Mouse (Mus musculus): ENCODE data around the gene Thra. TPM values are rescaled to one million over a fixed set of nuclear protein-coding genes. Genes with fewer than 3 reads are reported as not detected.

Thra gene
- polyA plus RNA-seq, 1 experiment from 2014 or later = 93.5 TPM

DNA sequence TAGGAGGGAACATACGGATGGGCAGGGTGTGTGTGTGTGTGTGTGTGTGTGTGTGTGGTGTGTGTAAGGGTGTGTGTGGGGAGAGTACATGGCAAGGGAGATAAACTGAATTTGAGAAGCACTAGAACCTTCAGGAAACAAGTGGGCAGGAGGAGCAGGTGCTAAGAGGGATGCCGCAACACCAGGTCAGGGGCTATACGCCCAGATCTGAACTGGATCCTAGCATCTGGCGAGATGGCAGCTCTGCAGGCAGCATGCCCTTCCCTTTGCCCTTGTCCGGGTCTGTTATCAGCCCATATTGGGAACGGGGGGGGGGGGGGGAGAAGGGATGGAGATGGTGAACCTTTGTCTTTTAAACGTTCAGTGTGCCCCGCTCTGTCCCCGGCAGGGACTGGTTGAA, 1.5 kb upstream of the Thra start:
- 66% methylated on average over 9 of the region's 9 CpGs for WGBS
- Histone ChIP-seq H3K27ac (peak overlapping the region; percentile 82), H3K4me2 (peak overlapping the region; percentile 17), H3K4me1 (peaks cover 51% of the 10 kb centered on the region), H3K4me3 (no peak overlapping the region), H3K27me3 (no peaks in the 10 kb centered on the region), H3K36me3 (ENCODE audit: poor library complexity, severe bottlenecking) (no peaks in the 10 kb centered on the region), H3K9me3 (replicated peaks) (peaks cover 5% of the 10 kb centered on the region; the same call in 1 of the 2 replicates), H3K9ac (peak overlapping the region; percentile 17; the same call in 1 of the 2 replicates)
- no peak for ATAC-seq

DNA sequence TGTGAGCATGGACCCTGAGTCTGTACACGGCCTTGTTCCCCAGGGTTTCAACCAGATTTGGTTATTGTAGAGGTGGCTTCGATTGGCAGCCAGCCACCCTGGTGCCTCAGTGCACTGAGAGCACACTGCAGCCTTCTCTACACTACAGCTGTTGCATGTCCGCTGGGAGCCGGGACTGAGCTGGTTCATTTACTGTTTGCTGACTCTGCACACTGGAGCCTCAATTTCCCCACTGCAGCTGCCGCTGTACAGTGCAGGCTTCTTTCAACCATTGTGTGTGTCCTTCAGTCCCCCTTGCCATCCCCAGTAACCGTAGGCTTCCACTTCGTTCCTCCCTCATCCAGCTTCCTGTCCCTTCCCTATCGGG, 429 bp upstream of the Thra start:
- peaks cover 62% of the 10 kb centered on the region for H3K4me1 ChIP-seq
- H3K4me3 ChIP-seq = peak overlapping the region; percentile 72
- H3K9me3 ChIP-seq (replicated peaks) = no peaks in the 10 kb centered on the region
- peak overlapping the region; percentile 98 for H3K27ac ChIP-seq
- no peaks in the 10 kb centered on the region for H3K36me3 ChIP-seq (ENCODE audit: poor library complexity, severe bottlenecking)
- ATAC-seq = no peak
- peak overlapping the region; percentile 88 for H3K4me2 ChIP-seq
- H3K9ac ChIP-seq = peak overlapping the region; percentile 94
- 3% methylated on average over 8 of the region's 8 CpGs for WGBS
- H3K27me3 ChIP-seq = no peaks in the 10 kb centered on the region

DNA sequence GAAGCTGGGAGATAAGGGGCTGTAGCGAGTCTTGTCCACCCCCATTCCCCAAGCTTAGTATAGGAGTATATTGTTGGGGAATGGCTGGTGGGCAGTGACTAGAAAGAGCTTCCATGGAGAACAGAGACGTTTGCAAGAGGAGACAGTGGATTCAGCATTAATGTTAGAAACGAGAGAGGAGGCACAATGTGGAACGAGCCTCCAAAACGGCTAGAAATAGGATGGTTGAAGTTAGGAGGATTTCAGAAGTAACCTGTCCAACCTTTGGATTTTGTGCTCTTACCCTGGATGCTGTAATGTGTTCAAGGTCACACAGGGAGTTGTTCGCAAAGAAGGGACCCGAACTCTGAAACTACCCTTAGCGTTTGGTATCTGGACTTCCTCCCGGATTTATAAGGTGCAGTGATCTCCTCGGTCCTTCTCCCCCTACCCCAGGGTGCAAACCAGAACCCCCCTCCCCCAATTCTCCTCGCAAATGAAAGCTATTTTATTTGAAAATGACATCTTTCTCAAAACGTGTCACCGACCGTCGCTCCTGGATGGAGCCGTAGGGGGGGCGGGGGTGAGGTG, 698 bp downstream of the Thra start:
- Histone ChIP-seq H3K9ac (peak overlapping the region; percentile 94), H3K27me3 (no peaks in the 10 kb centered on the region), H3K27ac (peak overlapping the region; percentile 98), H3K4me2 (peak overlapping the region; percentile 88), H3K4me1 (peaks cover 73% of the 10 kb centered on the region), H3K9me3 (replicated peaks) (no peaks in the 10 kb centered on the region), H3K36me3 (ENCODE audit: poor library complexity, severe bottlenecking) (no peaks in the 10 kb centered on the region), H3K4me3 (peak overlapping the region; percentile 72)
- under 1% methylated on average over 17 of the region's 17 CpGs for WGBS
- no peak for ATAC-seq

DNA sequence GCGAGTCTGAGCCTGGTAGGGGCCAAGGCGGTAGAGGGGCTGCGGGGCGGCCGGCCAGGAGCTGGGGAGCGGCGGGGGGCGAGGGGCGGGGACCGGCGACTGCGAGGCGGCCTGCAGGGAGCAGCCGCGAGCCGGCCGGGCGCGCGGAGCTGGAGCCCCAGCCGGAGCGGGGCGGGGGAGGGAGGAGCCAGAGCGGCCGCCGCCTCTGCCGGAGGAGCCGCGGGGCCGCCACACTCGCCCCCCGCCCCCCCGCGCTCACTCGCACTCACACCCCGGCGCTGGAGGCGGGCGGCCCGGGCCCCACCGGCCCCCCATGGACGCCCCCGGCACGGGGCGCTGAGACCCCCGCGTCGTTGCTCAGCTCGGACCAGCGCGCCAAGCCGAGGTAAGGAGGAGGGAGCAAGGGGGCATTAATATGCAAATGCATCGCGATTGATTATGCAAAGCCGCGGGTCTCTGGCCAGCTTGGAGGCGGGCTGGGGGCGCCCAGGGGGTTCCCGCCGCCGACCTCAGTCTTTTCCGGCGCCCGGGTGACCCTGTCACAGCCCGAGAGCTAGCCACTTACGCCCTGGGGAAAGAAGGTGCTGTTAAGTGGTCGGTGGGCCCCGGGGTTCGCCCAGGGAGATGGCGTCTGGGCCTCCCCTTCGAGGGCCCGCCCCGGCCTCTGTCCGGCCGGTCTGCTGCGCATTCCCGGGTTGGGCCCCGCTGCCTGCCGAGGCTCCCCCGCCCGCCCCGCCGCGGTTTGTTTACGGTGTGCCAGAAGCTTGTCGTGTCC, 1.4 kb downstream of the Thra start:
- peak; percentile 69 for ATAC-seq
- H3K9me3 ChIP-seq (replicated peaks) = no peaks in the 10 kb centered on the region
- no peaks in the 10 kb centered on the region for H3K27me3 ChIP-seq
- peaks cover 80% of the 10 kb centered on the region for H3K4me1 ChIP-seq
- H3K4me3 ChIP-seq = peak overlapping the region; percentile 72
- no peaks in the 10 kb centered on the region for H3K36me3 ChIP-seq (ENCODE audit: poor library complexity, severe bottlenecking)
- under 1% methylated on average over 60 of the region's 86 CpGs for WGBS
- peak overlapping the region; percentile 94 for H3K9ac ChIP-seq
- peak overlapping the region; percentile 88 for H3K4me2 ChIP-seq
- peak overlapping the region; percentile 98 for H3K27ac ChIP-seq

DNA sequence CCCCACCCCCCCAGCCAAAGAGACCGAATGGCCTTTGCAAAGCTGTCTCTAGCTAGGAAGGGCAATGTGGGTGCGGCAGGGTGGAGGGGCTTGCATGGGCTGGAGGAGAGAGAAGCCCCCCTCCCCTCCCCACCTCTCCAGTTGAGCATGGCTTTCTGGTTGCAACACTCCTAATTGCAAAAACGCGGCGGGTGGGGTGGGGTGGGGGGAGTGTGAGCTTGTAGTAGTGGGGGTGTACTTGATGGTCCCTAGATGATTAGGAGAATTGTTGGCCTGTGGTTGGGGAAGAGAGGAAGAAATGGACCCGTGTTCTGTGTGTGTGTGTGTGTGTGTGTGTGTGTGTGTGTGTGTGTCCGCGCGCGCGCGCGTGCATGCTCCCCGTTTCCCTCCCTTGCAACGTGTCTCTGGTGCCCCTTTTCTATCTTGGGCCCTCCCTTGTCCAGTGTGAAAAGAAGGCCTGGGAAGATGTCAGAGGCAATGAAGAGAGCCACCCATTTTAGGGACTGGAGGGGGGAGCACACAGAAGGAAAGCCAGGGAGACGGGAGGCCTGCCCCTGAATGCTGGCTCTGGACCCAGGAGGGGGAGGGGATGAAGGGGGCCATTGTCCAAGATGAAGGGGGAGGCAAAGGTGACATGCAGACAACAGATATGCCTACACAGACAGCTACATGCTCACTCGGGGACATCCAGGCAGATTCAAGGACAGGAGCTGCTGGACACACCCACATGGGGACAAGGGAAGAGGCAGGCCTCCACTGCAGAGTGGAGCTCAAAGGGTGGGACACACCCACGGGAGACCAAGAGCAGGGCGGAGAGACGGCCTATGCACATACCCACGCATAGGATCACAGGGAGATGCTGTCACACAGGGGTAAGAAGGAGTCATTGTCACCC, 2.2 kb downstream of the Thra start:
- H3K9ac ChIP-seq = peak overlapping the region; percentile 94
- peak overlapping the region; percentile 98 for H3K27ac ChIP-seq
- peak; percentile 13; the same call in 1 of the 2 replicates for ATAC-seq
- peak overlapping the region; percentile 72 for H3K4me3 ChIP-seq
- peak overlapping the region; percentile 88 for H3K4me2 ChIP-seq
- no peaks in the 10 kb centered on the region for H3K36me3 ChIP-seq (ENCODE audit: poor library complexity, severe bottlenecking)
- WGBS = 1% methylated on average over 20 of the region's 21 CpGs
- H3K9me3 ChIP-seq (replicated peaks) = no peaks in the 10 kb centered on the region
- no peaks in the 10 kb centered on the region for H3K27me3 ChIP-seq
- peaks cover 86% of the 10 kb centered on the region for H3K4me1 ChIP-seq

DNA sequence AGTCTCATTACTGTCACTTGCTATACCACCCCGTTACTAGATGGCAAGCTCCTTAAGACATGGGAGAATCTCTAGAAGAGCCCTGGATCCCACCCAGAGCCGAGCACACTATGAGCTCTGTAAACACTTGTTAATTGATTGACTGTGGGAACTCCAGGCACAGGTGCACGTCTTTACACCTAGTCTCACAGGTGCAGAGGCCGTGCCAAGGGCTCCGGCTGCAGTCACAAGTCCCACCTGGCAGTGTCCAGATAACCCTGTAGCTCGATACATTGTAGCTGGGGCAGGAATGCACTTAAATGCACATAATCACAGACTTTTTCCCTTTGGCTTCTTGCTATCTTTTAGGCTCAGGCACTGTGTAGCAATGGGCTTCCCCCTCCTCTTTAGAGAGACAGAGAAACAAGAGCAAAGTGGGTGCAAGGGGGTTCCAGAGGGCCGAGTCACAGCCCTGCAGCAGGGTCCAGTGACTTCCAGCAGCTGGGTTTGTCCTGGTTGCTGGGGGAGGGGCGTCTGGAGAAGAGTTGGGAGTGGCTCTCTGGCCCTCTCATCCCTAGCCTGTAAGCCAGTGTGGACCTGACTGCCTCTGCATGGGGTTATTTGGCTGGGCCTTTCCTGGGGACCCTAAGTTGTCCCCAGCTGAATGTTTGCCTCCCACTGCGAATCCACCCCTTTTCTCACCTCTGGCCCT, 3.4 kb downstream of the Thra start:
- Histone ChIP-seq H3K36me3 (ENCODE audit: poor library complexity, severe bottlenecking) (no peaks in the 10 kb centered on the region), H3K9me3 (replicated peaks) (no peaks in the 10 kb centered on the region), H3K27ac (peak overlapping the region; percentile 98), H3K4me3 (peak overlapping the region; percentile 72), H3K4me2 (peak overlapping the region; percentile 88), H3K9ac (peak overlapping the region; percentile 94), H3K27me3 (no peaks in the 10 kb centered on the region), H3K4me1 (peaks cover 88% of the 10 kb centered on the region)
- no peak for ATAC-seq
- 3% methylated on average over 9 of the region's 9 CpGs for WGBS

DNA sequence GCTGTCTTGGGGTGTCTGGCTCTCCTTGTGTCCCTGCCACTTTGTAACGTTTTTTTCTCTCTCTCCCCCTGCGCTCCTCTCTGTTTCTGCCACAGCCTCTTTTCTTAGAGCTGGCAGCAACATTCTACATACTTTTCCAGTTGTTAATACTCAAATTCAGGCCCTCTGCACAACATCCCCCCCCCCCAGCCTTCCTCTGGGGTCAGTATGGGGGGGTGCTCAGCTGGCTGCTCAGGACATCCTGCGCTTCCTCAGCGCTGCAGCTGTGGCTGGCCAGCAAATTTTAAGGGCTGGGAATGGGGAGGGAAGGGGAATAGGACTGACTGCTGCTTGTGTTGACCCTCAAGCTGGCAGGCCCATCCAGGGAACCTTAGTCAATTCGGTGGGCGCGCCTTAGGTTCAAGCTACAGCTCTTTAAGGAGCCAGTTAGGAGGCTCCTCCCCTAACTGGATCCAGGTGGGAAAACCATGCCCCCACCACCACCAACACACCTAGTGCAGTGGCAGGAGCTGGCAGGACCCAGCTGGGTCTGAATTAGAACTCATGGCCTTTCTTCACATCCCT, 4.1 kb downstream of the Thra start:
- Histone ChIP-seq H3K4me3 (peak overlapping the region; percentile 72), H3K36me3 (ENCODE audit: poor library complexity, severe bottlenecking) (no peaks in the 10 kb centered on the region), H3K4me1 (peaks cover 88% of the 10 kb centered on the region), H3K27me3 (no peaks in the 10 kb centered on the region), H3K27ac (peak overlapping the region; percentile 98), H3K9me3 (replicated peaks) (no peaks in the 10 kb centered on the region), H3K9ac (peak overlapping the region; percentile 94), H3K4me2 (peak overlapping the region; percentile 88)
- ATAC-seq = no peak
- WGBS = 45% methylated on average over 7 of the region's 7 CpGs

DNA sequence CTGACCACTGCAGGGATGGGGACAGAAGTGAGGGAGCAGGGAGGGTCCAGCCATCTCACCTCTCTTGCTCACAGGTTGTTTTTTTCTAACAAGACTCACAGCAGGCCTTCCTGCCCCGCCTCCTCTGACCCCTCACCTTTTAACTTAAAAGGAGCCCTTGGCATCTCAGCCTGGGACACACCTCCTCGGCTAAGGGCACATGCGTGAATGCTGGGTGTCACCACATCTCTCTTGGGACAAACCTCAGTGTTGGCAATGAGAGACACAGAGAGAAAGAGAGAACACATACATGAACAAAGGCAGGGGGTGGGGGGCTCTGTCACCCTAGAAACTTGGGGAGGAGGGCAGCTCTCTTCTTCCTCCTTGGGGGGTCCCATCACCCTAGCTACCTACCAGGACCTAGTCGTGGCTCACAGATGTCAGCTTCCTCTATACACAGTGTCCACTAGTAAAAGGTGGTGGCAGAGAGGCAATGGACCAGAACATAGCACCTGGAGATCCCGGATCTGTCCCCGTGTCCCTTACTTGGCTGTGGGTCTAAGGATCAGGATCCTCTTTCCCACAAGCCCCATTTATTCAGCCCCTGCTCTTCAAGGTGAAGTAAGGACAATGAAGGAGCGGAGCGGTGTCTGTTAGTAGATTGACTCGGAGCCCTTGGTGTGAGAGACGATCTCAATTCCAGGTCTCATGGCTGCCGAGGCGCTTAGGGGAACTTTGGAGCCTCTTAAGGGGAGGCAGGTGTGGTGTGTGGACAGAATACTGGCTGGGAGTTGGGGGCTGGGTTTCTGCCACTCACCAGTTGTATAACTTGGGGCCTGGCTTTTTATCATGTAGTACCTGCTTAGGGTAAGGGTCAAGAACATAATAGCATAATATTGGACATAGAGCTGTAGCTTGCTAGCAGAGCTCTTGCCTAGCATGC, 5.8 kb downstream of the Thra start:
- H3K36me3 ChIP-seq (ENCODE audit: poor library complexity, severe bottlenecking) = no peaks in the 10 kb centered on the region
- 54% methylated on average over 12 of the region's 12 CpGs for WGBS
- H3K4me2 ChIP-seq = peak overlapping the region; percentile 88
- peak overlapping the region; percentile 47 for H3K9ac ChIP-seq
- H3K4me3 ChIP-seq = peak overlapping the region; percentile 26
- no peaks in the 10 kb centered on the region for H3K9me3 ChIP-seq (replicated peaks)
- ATAC-seq = no peak
- peak overlapping the region; percentile 95 for H3K27ac ChIP-seq
- H3K27me3 ChIP-seq = no peaks in the 10 kb centered on the region
- H3K4me1 ChIP-seq = peaks cover 88% of the 10 kb centered on the region

DNA sequence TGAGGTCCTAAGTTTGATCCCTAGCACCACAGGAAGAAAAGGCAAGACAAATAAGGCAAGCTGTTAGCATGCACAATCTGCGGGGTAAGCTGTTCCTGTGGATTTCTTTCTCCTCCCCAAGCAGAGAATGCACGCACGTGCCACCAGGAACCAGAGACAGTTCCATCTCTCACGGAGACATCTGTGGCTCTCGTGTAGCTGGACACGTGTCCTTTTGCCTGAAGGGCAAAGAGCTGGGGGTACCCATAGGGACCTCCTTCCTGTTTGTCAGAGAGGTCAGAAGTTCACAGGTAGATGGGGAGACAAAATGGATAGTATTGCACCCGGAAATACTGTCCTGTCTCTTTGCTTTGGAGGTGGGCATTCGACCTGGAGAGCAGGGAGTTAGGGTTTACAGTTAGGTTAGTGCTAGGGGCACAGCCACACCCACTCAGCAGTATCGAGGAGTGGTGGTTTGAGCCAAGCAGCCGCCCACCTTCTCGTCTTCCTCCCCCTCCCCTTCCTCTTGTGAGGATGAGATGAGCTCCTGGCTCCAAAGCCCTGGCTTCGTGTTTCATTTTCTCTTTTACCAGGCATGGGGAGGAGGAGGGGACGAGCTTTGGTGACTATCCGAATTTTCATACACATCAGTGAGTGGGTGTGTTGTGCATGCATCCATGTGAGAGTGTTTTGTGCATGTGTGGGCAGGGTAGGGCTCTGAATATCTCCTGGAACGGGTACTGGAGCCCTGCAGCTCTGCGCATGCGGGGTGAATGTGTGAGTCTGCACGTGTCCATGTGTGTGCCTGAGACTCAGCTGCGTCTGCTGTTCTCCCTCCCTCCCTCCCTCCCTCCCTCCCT, 6.6 kb downstream of the Thra start:
- Histone ChIP-seq H3K9me3 (replicated peaks) (no peaks in the 10 kb centered on the region), H3K4me2 (peak overlapping the region; percentile 88), H3K36me3 (ENCODE audit: poor library complexity, severe bottlenecking) (no peaks in the 10 kb centered on the region), H3K4me1 (peaks cover 95% of the 10 kb centered on the region), H3K9ac (peak overlapping the region; percentile 47), H3K27ac (peak overlapping the region; percentile 95), H3K27me3 (no peaks in the 10 kb centered on the region), H3K4me3 (peak overlapping the region; percentile 26)
- peak; percentile 73 for ATAC-seq
- WGBS = 11% methylated on average over 19 of the region's 19 CpGs
